Mouse (Mus musculus) embryonic facial prominence, embryonic 11.5 days (tissue): ENCODE data around the gene Lrrc51. TPM values are rescaled to one million over a fixed set of nuclear protein-coding genes. Genes with fewer than 3 reads are reported as not detected.
A peak's percentile ranks its signal among the peaks of the same experiment; 100 is the strongest.

Experiments
- ATAC-seq: fragments of 200-750 bp; cut with Nextera tagmentation; replicated peaks from 2 replicates; pipeline ENCODE4 v1.8.0; 2017; ENCODE audit warnings: low read depth; ENCODE audit not compliant: insufficient number of reproducible peaks, low FRiP score, low TSS enrichment
- DNase-seq: peaks from one replicate; pipeline ENCODE4 v3.0.0-alpha.2; 2015; ENCODE audit warnings: low spot score
- H3K27ac ChIP-seq: fragments of 300-500 bp; sonication (generic); replicated peaks from 2 replicates; pipeline ENCODE4 v1.5.1; 2014; ENCODE audit warnings: mild to moderate bottlenecking, low read depth, low read length, control low read depth
- H3K27me3 ChIP-seq: fragments of 300-500 bp; sonication (generic); 2 replicates; pipeline ENCODE4 v1.6.1; 2014; ENCODE audit warnings: mild to moderate bottlenecking, low read length, moderate library complexity, mixed read lengths; ENCODE audit not compliant: control insufficient read depth, insufficient read depth
- H3K36me3 ChIP-seq: fragments of 300-500 bp; sonication (generic); replicated peaks from 2 replicates; pipeline ENCODE4 v1.6.1; 2014; ENCODE audit warnings: low read depth, mild to moderate bottlenecking, low read length, moderate library complexity, mixed read lengths; ENCODE audit not compliant: control insufficient read depth, insufficient read depth
- H3K4me1 ChIP-seq: fragments of 300-500 bp; sonication (generic); 2 replicates; pipeline ENCODE4 v1.6.1; 2014; ENCODE audit warnings: low read length, mixed read lengths; ENCODE audit not compliant: control insufficient read depth, insufficient read depth
- H3K4me2 ChIP-seq: fragments of 300-500 bp; sonication (generic); 2 replicates; pipeline ENCODE4 v1.6.1; 2014; ENCODE audit warnings: low read depth, mild to moderate bottlenecking, control low read depth, low read length, moderate library complexity
- H3K4me3 ChIP-seq: fragments of 300-500 bp; sonication (generic); 2 replicates; pipeline ENCODE4 v1.5.1; 2014; ENCODE audit warnings: low read depth, low read length, control low read depth
- H3K9ac ChIP-seq: fragments of 300-500 bp; sonication (generic); replicated peaks from 2 replicates; pipeline ENCODE4 v1.6.1; 2014; ENCODE audit warnings: mild to moderate bottlenecking, control low read depth, low read length
- H3K9me3 ChIP-seq: fragments of 300-500 bp; sonication (generic); replicated peaks from 2 replicates; pipeline ENCODE4 v1.6.1; 2016; ENCODE audit warnings: mild to moderate bottlenecking, low read length, inconsistent platforms, mixed read lengths; ENCODE audit not compliant: control insufficient read depth
- WGBS: fragments of 180-500 bp; shearing (Covaris S2); extraction: QIAGEN DNeasy Blood & Tissue Kit; methylation state at CpG from one replicate; pipeline ENCODE4 v1.1.7; 2014; 5-methylcytosine and 5-hydroxymethylcytosine counted together
- polyA plus RNA-seq: library from polyadenylated mRNA; unstranded; fragments of >200 nt; fragmentation: Nextera tagmentation; extraction: Ambion mirVana; gene quantifications from 2 replicates; pipeline ENCODE4 v1.2.1, GENCODE M21; 2014

Gene Lrrc51
- polyA plus RNA-seq, 1 experiment from 2014 or later: 11.0 TPM

DNA sequence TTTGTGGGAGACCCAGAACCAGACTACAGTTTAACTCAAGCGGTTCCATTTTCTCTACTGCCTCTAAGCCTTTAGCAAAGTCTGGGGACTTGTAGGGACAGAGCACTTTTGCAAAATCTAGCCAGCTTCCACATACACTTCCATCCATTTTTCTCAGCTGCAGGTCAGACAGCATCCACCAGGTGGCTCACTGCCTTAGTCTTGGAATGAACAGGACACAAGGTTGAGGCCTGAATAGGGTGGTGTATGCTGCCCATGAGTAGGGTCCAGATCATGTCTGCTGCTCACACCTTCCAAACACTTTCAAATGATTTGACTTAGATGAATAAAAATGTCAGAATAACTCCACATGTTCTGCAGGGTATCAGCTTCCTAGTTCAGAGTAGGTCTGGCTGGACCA lies 15.6 kb downstream of the Lrrc51 start:
- ATAC-seq: peak; percentile 88

DNA sequence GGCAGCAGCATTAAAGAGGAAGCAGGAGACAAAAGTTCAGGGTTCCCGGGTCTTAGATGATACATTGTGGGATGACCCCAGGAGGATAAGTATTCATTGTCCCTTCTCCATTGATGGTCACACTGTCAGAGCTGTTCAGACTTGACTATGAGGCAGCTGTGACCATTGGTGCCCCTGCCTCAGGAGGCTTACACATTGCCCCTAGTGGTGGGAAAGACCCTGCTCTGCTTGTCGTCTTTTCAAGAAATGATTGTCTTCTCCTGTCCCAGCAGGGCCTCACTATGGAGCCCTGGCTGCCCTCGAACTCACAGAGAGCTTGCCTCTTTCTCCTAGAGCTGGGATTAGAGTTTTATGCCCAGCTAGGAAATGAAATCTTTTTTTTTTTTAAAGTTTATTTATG lies 21.7 kb downstream of the Lrrc51 start:
- H3K4me1 ChIP-seq: no peaks in the 10 kb centered on the region
- no peaks in the 10 kb centered on the region for H3K9me3 ChIP-seq
- WGBS: 60% methylated on average over 3 of the region's 3 CpGs
- no peak overlapping the region for H3K27ac ChIP-seq
- H3K9ac ChIP-seq: no peak overlapping the region
- DNase-seq: no peak
- no peak overlapping the region for H3K4me2 ChIP-seq
- no peak for ATAC-seq
- H3K36me3 ChIP-seq: peaks cover 6% of the 10 kb centered on the region
- H3K27me3 ChIP-seq: no peaks in the 10 kb centered on the region
- H3K4me3 ChIP-seq: no peak overlapping the region

More for the DNA sequence above, 15.6 kb downstream of the Lrrc51 start:
- Histone ChIP-seq H3K4me3 (no peak overlapping the region), H3K4me1 (no peaks in the 10 kb centered on the region), H3K36me3 (peaks cover under 1% of the 10 kb centered on the region; the same call in 1 of the 2 replicates), H3K27ac (no peak overlapping the region), H3K4me2 (no peak overlapping the region), H3K27me3 (no peaks in the 10 kb centered on the region), H3K9me3 (no peaks in the 10 kb centered on the region), H3K9ac (no peak overlapping the region)
- WGBS: 14% methylated on average over 1 of the region's 1 CpGs
- DNase-seq: peak; percentile 80

DNA sequence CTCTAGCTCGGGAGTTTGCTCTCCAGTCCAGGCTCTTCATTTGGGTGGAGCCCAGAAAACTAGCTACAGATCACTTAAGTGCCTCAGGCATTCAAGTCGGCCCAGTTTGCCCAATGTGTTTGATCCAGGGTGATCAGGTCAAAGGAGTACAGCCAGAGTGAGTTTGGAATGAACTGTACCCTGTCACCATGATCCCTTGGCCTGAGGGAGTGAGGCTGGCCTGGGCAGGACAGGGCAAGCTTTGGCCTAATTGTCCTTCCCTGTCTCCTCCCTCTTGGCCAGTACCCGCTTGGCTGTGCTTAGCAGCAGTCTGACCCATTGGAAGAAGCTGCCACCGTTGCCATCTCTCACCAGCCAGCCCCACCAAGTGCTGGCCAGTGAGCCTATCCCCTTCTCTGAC lies 23.6 kb downstream of the Lrrc51 start:
- 94% methylated on average over 4 of the region's 4 CpGs for WGBS
- DNase-seq: no peak
- no peak overlapping the region for H3K27ac ChIP-seq

DNA sequence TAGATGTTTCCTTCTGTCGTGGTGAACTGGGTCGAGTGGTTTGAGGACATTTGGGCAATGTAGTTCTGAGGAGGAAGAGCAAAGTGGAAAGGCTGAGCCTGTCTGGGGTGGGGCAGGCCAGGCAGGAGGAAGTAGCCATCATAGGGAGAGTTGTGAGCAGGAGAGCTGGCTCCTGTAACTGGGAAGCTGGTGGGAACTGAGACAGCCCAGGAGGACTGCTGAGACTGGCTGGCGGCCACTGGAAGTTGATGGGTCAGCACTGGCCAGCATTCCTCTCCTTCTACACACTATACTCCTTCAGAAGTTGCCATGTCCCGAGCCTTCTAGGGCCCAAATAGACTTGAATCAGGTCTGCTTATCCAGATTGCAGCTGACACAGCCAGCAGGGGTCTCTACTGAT lies 25.3 kb downstream of the Lrrc51 start:
- Histone ChIP-seq H3K4me3 (no peak overlapping the region), H3K9ac (peak overlapping the region; percentile 5; the same call in 1 of the 2 replicates), H3K4me2 (no peak overlapping the region), H3K36me3 (peaks cover 6% of the 10 kb centered on the region), H3K9me3 (no peaks in the 10 kb centered on the region), H3K27ac (no peak overlapping the region), H3K27me3 (no peaks in the 10 kb centered on the region), H3K4me1 (no peaks in the 10 kb centered on the region)
- 82% methylated on average over 4 of the region's 4 CpGs for WGBS
- no peak for DNase-seq
- no peak for ATAC-seq

More for the DNA sequence above, 23.6 kb downstream of the Lrrc51 start:
- no peak overlapping the region for H3K4me3 ChIP-seq
- H3K36me3 ChIP-seq: peaks cover 6% of the 10 kb centered on the region
- no peak overlapping the region for H3K9ac ChIP-seq
- no peak overlapping the region for H3K4me2 ChIP-seq
- ATAC-seq: no peak
- no peaks in the 10 kb centered on the region for H3K27me3 ChIP-seq
- H3K9me3 ChIP-seq: no peaks in the 10 kb centered on the region
- no peaks in the 10 kb centered on the region for H3K4me1 ChIP-seq

DNA sequence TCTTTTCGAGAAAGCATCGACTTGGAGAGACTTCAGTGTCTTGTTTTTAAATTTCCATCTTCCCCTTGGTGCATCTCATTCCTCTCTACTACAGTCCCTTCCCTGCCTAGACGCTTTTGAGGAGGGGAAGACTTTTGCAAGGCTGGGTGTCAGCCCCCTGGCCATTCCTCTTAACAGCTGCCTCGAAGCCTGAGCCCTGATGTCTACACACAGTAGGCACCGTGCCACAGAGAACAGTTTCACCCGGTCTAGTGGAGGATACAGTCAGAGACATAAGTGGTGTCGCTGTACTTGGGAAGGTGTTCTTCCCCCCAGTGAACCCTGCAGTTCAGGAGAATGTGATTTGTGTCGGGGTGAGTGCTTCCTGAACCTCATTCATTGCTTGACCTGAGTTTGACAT lies 27.0 kb downstream of the Lrrc51 start:
- H3K27ac ChIP-seq: no peak overlapping the region
- WGBS: 75% methylated on average over 8 of the region's 8 CpGs

DNA sequence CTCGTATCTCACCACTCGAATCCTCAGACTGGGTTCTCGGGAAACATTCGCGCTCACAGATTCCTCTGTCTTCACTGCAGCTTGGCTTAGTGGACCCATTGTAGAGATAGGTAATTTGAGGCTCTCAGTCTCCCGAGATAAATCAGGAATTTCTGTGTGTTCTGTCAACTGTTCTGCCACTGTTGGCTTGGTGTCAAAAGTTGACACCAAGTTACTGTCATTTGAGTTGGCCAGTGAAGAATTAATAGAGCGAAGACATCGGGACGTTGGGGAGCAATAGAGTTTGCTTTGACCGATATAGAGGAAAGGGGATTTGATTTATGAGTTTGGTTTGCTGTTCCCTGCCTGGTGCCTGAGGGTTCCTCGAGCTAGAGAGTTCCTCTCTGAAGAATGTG lies 27.4 kb downstream of the Lrrc51 start, which contains the start of gene Tomt:
Tomt (minus strand) TSS at position 73 of the 395 bp plus-strand sequence.
- DNase-seq (no peak), ATAC-seq (no peak)
- H3K36me3 ChIP-seq: no peaks in the 10 kb centered on the region; the same call in none of the 2 replicates
- no peaks in the 10 kb centered on the region for H3K9me3 ChIP-seq
- H3K4me1 ChIP-seq: no peaks in the 10 kb centered on the region
- H3K27ac ChIP-seq: peak within 1 kb of the TSS; percentile 91
- 19% methylated on average over 11 of the region's 11 CpGs for WGBS
- peak within 1 kb of the TSS; percentile 94 for H3K9ac ChIP-seq
- H3K4me3 ChIP-seq: peak within 1 kb of the TSS; percentile 81
- H3K27me3 ChIP-seq: no peaks in the 10 kb centered on the region
- H3K4me2 ChIP-seq: peak within 1 kb of the TSS; percentile 60

More for the DNA sequence above, 27.0 kb downstream of the Lrrc51 start:
- peak overlapping the region; percentile 94 for H3K9ac ChIP-seq
- H3K4me3 ChIP-seq: peak overlapping the region; percentile 81
- H3K4me2 ChIP-seq: peak overlapping the region; percentile 60
- no peak for ATAC-seq
- no peak for DNase-seq
- no peaks in the 10 kb centered on the region for H3K4me1 ChIP-seq
- H3K9me3 ChIP-seq: no peaks in the 10 kb centered on the region
- no peaks in the 10 kb centered on the region; the same call in none of the 2 replicates for H3K36me3 ChIP-seq
- no peaks in the 10 kb centered on the region for H3K27me3 ChIP-seq

DNA sequence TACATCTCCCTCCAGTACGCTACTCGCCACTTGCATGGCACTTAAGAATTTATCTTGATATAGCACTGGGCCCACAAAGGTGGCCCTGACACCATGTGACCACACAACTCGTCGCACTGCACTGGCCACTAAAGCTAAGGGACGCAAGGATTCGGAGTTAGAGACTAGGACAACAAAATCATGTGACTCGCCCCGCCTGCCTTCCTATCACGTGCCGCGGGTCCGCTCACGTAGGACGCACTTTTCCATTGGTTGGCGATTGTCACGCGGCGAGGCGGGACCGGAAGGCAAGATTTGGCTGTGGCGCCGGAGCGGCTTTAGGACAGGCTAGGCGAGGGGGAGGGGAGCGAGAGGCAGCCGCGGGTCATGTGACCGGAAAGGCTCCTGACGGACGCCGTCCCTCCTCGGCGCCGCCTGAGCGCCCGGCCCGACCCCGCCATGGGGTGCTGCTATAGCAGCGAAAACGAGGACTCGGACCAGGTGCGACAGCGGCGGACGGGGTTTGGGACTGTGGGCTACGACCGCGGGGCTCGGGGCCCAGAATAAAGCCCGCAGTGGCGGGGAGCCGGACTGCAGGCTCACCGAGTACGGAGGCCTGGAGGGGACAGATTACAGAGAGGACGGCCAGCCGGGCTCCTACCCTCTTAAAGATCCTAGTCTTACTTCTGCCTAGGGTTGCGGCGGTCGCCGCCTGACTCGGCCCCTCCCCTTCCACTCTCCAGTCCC lies 28.0 kb downstream of the Lrrc51 start, which contains the start of gene Lamtor1:
Lamtor1 (plus strand) TSS at position 344 of the 726 bp plus-strand sequence.
- Histone ChIP-seq H3K9me3 (no peaks in the 10 kb centered on the region), H3K36me3 (no peaks in the 10 kb centered on the region; the same call in none of the 2 replicates), H3K4me2 (peak within 1 kb of the TSS; percentile 60), H3K9ac (peak within 1 kb of the TSS; percentile 94), H3K4me1 (no peaks in the 10 kb centered on the region), H3K4me3 (peak within 1 kb of the TSS; percentile 81), H3K27me3 (no peaks in the 10 kb centered on the region), H3K27ac (peak within 1 kb of the TSS; percentile 91)
- ATAC-seq (peak; percentile 96), DNase-seq (peak; percentile 100)
- under 1% methylated on average over 59 of the region's 61 CpGs for WGBS

DNA sequence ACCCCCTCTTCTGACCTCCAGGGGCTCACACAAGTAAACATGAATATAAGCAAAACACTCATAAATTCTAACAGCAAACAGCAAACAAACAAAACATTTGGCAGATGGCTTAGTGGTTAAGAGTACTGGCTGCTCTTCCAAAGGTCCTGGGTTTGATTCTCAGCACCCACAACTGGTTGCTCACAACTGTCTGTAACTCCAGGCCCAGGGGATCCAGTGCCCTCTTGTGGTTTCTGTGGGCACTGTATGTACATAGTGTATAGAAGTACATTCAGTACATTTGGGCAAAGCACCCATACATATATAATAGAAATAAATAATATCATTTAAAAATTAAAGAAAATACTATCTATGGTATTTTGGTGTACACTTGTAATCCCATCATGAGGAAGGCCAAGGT lies 30.8 kb downstream of the Lrrc51 start:
- Histone ChIP-seq H3K27ac (no peak overlapping the region), H3K9me3 (no peaks in the 10 kb centered on the region), H3K9ac (no peak overlapping the region)

More for the DNA sequence above, 30.8 kb downstream of the Lrrc51 start:
- Histone ChIP-seq H3K4me1 (no peaks in the 10 kb centered on the region), H3K4me3 (no peak overlapping the region), H3K27me3 (no peaks in the 10 kb centered on the region), H3K36me3 (no peaks in the 10 kb centered on the region), H3K4me2 (no peak overlapping the region)
- no peak for DNase-seq
- ATAC-seq: no peak
